Mouse (Mus musculus) kidney, postnatal 0 days (tissue): ENCODE measurements at regions not wholly inside any gene's neighbourhood (a gene's known extent, or its start where the extent isn't known, plus 50 kb on each side); places are given as distances from the start of the nearest gene placed in this dataset.

ENCODE experiments used
- ATAC-seq: fragments of 200-750 bp; cut with Nextera tagmentation; replicated peaks from 2 replicates; pipeline ENCODE4 v1.8.0; 2017; ENCODE audit warnings: low read depth, moderate number of reproducible peaks, moderate TSS enrichment, moderate library complexity; ENCODE audit not compliant: low FRiP score
- DNase-seq: peaks from one replicate; pipeline ENCODE4 v3.0.0-alpha.2; 2016; ENCODE audit warnings: low spot score
- H3K27ac ChIP-seq: fragments of 300-500 bp; sonication (generic); 2 replicates; pipeline ENCODE4 v1.5.1; 2014; ENCODE audit warnings: mild to moderate bottlenecking
- H3K27me3 ChIP-seq: fragments of 300-500 bp; sonication (generic); 2 replicates; pipeline ENCODE4 v1.6.1; 2014; ENCODE audit warnings: low read length, mixed read lengths; ENCODE audit not compliant: insufficient read depth
- H3K36me3 ChIP-seq: fragments of 300-500 bp; sonication (generic); 2 replicates; pipeline ENCODE4 v1.6.1; 2014; ENCODE audit warnings: low read length, mixed read lengths; ENCODE audit not compliant: insufficient read depth
- H3K4me1 ChIP-seq: fragments of 300-500 bp; sonication (generic); replicated peaks from 2 replicates; pipeline ENCODE4 v1.6.1; 2014; ENCODE audit warnings: antibody characterized with exemption, low read length, mixed read lengths; ENCODE audit not compliant: insufficient read depth
- H3K4me2 ChIP-seq: fragments of 300-500 bp; sonication (generic); 2 replicates; pipeline ENCODE4 v1.6.1; 2014; ENCODE audit warnings: mild to moderate bottlenecking, low read length, moderate library complexity, mixed read lengths
- H3K4me3 ChIP-seq: fragments of 300-500 bp; sonication (generic); replicated peaks from 2 replicates; pipeline ENCODE4 v1.5.1; 2014; ENCODE audit warnings: low read depth, low read length
- H3K9ac ChIP-seq: fragments of 300-500 bp; sonication (generic); 2 replicates; pipeline ENCODE4 v1.6.1; 2014; ENCODE audit warnings: low read depth, low read length
- H3K9me3 ChIP-seq: fragments of 300-500 bp; sonication (generic); replicated peaks from 2 replicates; pipeline ENCODE4 v1.6.1; 2016; ENCODE audit warnings: low read length, inconsistent platforms, mixed read lengths
- CTCF ChIP-seq: IDR thresholded peaks from 2 replicates; pipeline ENCODE4 v1.5.1; 2016; ENCODE audit warnings: antibody characterized with exemption, low read depth, mild to moderate bottlenecking, moderate library complexity
- WGBS: fragments of 180-500 bp; shearing (Covaris S2); extraction: QIAGEN DNeasy Blood & Tissue Kit; methylation state at CpG from one replicate; pipeline ENCODE4 v1.1.7; 2014; 5-methylcytosine and 5-hydroxymethylcytosine counted together

GRCm38 (mm10) chr12:14318693-14319092 is 166.8 kb upstream of the Fam84a start:
- Histone ChIP-seq H3K27me3 (no peaks in the 10 kb centered on the region), H3K27ac (no peak overlapping the region), H3K4me2 (no peak overlapping the region), H3K9ac (no peak overlapping the region), H3K4me3 (no peak overlapping the region), H3K36me3 (no peaks in the 10 kb centered on the region), H3K9me3 (no peaks in the 10 kb centered on the region), H3K4me1 (no peaks in the 10 kb centered on the region)
- ATAC-seq: no peak
- 44% methylated on average over 3 of the region's 3 CpGs for WGBS
- DNase-seq: peak; percentile 61
- no peak for TF ChIP-seq CTCF

GRCm38 (mm10) chr12:14316392-14316791 is 164.5 kb upstream of the Fam84a start:
- WGBS: 75% methylated on average over 2 of the region's 2 CpGs

GRCm38 (mm10) chr12:14315780-14316179 is 163.9 kb upstream of the Fam84a start:
- peak; percentile 62 for TF ChIP-seq CTCF
- Histone ChIP-seq H3K27ac (no peak overlapping the region), H3K9ac (no peak overlapping the region), H3K4me2 (no peak overlapping the region), H3K36me3 (no peaks in the 10 kb centered on the region), H3K4me1 (no peaks in the 10 kb centered on the region), H3K9me3 (no peaks in the 10 kb centered on the region), H3K27me3 (no peaks in the 10 kb centered on the region), H3K4me3 (no peak overlapping the region)
- WGBS: 50% methylated on average over 5 of the region's 5 CpGs
- no peak for ATAC-seq
- peak; percentile 77 for DNase-seq

More at GRCm38 (mm10) chr12:14316392-14316791, 164.5 kb upstream of the Fam84a start:
- no peak for TF ChIP-seq CTCF
- no peak overlapping the region for H3K9ac ChIP-seq
- H3K27me3 ChIP-seq: no peaks in the 10 kb centered on the region
- ATAC-seq (no peak), DNase-seq (no peak)
- H3K9me3 ChIP-seq: no peaks in the 10 kb centered on the region
- H3K4me2 ChIP-seq: no peak overlapping the region
- no peaks in the 10 kb centered on the region for H3K36me3 ChIP-seq
- no peak overlapping the region for H3K4me3 ChIP-seq
- H3K27ac ChIP-seq: no peak overlapping the region
- H3K4me1 ChIP-seq: no peaks in the 10 kb centered on the region

DNA sequence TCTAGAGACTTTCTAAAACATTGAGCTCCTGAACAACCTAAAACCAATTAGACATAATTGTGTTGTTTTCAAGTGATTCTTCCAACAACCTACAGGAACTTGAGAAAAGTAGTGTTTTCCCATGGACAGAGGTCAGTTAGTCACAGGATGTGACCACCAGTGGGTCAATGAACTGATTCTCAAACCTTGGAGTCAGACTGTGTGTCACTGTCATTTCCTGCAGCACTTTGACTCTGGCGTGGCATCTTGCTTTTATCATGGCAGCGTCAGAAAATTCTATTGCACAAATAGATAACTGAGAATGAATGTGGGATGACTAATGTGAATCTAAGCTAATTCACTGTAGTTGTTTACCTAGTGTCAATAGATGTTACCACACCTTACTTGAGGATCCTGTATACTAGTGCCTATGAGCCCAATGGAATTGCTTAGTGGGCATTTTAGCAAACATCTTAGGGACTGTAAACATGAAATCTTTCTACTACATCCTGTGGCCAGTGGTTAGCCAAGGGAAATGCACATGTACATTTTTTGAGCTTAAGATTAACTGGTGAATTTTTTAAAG is 150.6 kb upstream of the Fam84a start:
- no peak for ATAC-seq
- no peak overlapping the region for H3K9ac ChIP-seq
- no peak overlapping the region for H3K4me2 ChIP-seq
- H3K27me3 ChIP-seq: no peaks in the 10 kb centered on the region
- no peak for TF ChIP-seq CTCF
- no peak overlapping the region for H3K4me3 ChIP-seq
- no peaks in the 10 kb centered on the region for H3K4me1 ChIP-seq
- no peak overlapping the region for H3K27ac ChIP-seq
- H3K36me3 ChIP-seq: no peaks in the 10 kb centered on the region
- no peaks in the 10 kb centered on the region for H3K9me3 ChIP-seq
- DNase-seq: no peak
- WGBS: 64% methylated on average over 2 of the region's 2 CpGs

DNA sequence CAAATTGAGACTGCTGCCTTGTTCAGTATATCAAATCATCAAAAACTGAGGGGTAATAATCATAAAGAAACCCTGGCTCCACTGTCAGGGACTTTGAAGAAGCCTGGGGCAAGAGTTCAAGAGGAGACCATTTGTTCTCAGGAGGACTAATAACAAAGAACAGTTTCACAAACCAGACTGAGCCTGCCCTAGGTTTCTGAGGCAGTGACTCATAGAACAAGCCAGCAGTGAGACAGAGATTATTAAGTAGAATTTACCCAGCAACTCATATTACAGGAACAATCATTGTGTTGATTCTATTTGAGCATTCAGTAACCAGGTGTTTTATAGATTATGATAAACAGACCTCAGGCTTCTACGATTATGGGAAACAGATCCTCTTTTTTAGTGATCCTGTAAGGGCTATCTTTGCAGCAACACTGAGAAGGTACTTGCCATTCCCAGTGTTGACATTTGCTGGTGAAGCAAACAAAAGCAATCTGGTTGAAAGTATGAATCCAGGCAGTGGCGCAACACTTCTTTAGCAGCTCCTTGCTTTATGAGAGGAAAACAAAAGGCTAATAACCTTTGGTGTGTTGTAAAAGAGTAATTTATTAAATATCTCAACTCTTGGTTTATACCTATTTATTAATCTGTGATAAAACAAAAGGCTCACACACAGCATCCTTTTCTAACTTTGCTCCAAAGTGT is 150.0 kb upstream of the Fam84a start:
- 62% methylated on average over 2 of the region's 2 CpGs for WGBS
- Histone ChIP-seq H3K27me3 (no peaks in the 10 kb centered on the region), H3K4me2 (no peak overlapping the region), H3K9ac (no peak overlapping the region), H3K27ac (no peak overlapping the region), H3K4me1 (no peaks in the 10 kb centered on the region), H3K4me3 (no peak overlapping the region), H3K36me3 (no peaks in the 10 kb centered on the region), H3K9me3 (no peaks in the 10 kb centered on the region)
- ATAC-seq (no peak), DNase-seq (no peak)
- TF ChIP-seq CTCF: no peak

DNA sequence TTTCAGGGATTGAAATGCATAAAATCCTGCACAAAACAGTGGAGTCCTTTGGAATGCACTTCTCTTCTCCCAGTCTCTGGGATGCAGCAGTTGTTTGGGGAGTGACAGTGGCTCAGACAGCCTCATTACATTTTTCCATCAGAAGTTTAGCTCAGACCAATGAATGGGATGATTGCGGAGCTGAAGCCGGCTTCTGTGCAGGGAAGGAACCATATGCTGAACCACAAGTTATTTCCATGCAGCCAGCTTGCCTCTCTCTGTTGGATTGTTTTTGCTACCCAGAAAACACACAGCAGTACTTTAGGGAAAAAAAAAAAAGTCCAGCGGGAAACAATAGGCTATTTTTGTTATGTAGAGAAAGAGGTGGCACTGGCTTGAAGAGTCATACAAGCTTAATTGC is 140.2 kb upstream of the Fam84a start:
- H3K4me2 ChIP-seq: no peak overlapping the region
- no peaks in the 10 kb centered on the region for H3K9me3 ChIP-seq
- no peaks in the 10 kb centered on the region for H3K27me3 ChIP-seq
- H3K4me1 ChIP-seq: no peaks in the 10 kb centered on the region
- H3K36me3 ChIP-seq: no peaks in the 10 kb centered on the region
- no peak overlapping the region for H3K4me3 ChIP-seq
- no peak overlapping the region for H3K27ac ChIP-seq
- TF ChIP-seq CTCF: no peak
- WGBS: 77% methylated on average over 3 of the region's 3 CpGs
- DNase-seq (no peak), ATAC-seq (no peak)
- no peak overlapping the region for H3K9ac ChIP-seq
